Mouse (Mus musculus) neural tube, embryonic 14.5 days (tissue): ENCODE results near the gene Tatdn3. TPM values are rescaled to one million over a fixed set of nuclear protein-coding genes. Genes with fewer than 3 reads are reported as not detected.

ENCODE experiments used
- ATAC-seq: fragments of 200-750 bp; cut with Nextera tagmentation; 2 replicates; pipeline ENCODE4 v1.8.0; 2017; ENCODE audit warnings: low read depth, mild to moderate bottlenecking, moderate TSS enrichment, moderate library complexity
- H3K27ac ChIP-seq: fragments of 300-500 bp; sonication (generic); 2 replicates; pipeline ENCODE4 v1.5.1; 2014; ENCODE audit warnings: low read depth, mild to moderate bottlenecking, control low read depth, low read length, moderate library complexity, mixed read lengths
- H3K27me3 ChIP-seq: fragments of 300-500 bp; sonication (generic); 2 replicates; pipeline ENCODE4 v1.6.1; 2014; ENCODE audit warnings: low read length; ENCODE audit not compliant: control insufficient read depth, insufficient read depth
- H3K36me3 ChIP-seq: fragments of 300-500 bp; sonication (generic); 2 replicates; pipeline ENCODE4 v1.6.1; 2014; ENCODE audit warnings: low read length, mixed read lengths; ENCODE audit not compliant: control insufficient read depth, insufficient read depth
- H3K4me1 ChIP-seq: fragments of 300-500 bp; sonication (generic); 2 replicates; pipeline ENCODE4 v1.6.1; 2014; ENCODE audit warnings: low read length; ENCODE audit not compliant: control insufficient read depth, insufficient read depth
- H3K4me2 ChIP-seq: fragments of 300-500 bp; sonication (generic); 2 replicates; pipeline ENCODE4 v1.6.1; 2014; ENCODE audit warnings: mild to moderate bottlenecking, low read depth, low read length, control low read depth
- H3K4me3 ChIP-seq: fragments of 300-500 bp; sonication (generic); 2 replicates; pipeline ENCODE4 v1.5.1; 2014; ENCODE audit warnings: low read depth, low read length, control low read depth, mixed read lengths
- H3K9ac ChIP-seq: fragments of 300-500 bp; sonication (generic); replicated peaks from 2 replicates; pipeline ENCODE4 v1.6.1; 2014; ENCODE audit warnings: low read depth, mild to moderate bottlenecking, control low read depth, low read length, mixed read lengths
- H3K9me3 ChIP-seq: fragments of 300-500 bp; sonication (generic); 2 replicates; pipeline ENCODE4 v1.6.1; 2016; ENCODE audit warnings: low read length; ENCODE audit not compliant: control insufficient read depth
- WGBS: fragments of 180-500 bp; shearing (Covaris S2); extraction: QIAGEN DNeasy Blood & Tissue Kit; methylation state at CpG from one replicate; pipeline ENCODE4 v1.1.7; 2014; 5-methylcytosine and 5-hydroxymethylcytosine counted together
- polyA plus RNA-seq: library from polyadenylated mRNA; unstranded; fragments of >200 nt; fragmentation: Nextera tagmentation; extraction: Ambion mirVana; gene quantifications from 2 replicates; pipeline ENCODE4 v1.2.1, GENCODE M21; 2014

Tatdn3 gene
- polyA plus RNA-seq, 1 experiment from 2014 or later, result 19.9 TPM

GRCm38 (mm10) chr1:191053555-191053954, 9.2 kb downstream of the Tatdn3 start:
- H3K36me3 ChIP-seq, result no peaks in the 10 kb centered on the region
- no peak overlapping the region for H3K27ac ChIP-seq
- ATAC-seq, result no peak
- H3K4me3 ChIP-seq, result no peak overlapping the region
- H3K4me2 ChIP-seq, result no peak overlapping the region
- WGBS, result 84% methylated on average over 3 of the region's 3 CpGs
- H3K4me1 ChIP-seq, result no peaks in the 10 kb centered on the region
- H3K9ac ChIP-seq, result no peak overlapping the region
- no peaks in the 10 kb centered on the region for H3K9me3 ChIP-seq
- no peaks in the 10 kb centered on the region for H3K27me3 ChIP-seq

GRCm38 (mm10) chr1:191046231-191046824, 16.4 kb downstream of the Tatdn3 start:
- Histone ChIP-seq H3K4me1 (no peaks in the 10 kb centered on the region), H3K27me3 (no peaks in the 10 kb centered on the region), H3K9ac (no peak overlapping the region), H3K4me2 (no peak overlapping the region), H3K36me3 (no peaks in the 10 kb centered on the region), H3K9me3 (no peaks in the 10 kb centered on the region), H3K27ac (no peak overlapping the region), H3K4me3 (no peak overlapping the region)
- ATAC-seq, result no peak
- WGBS, result 66% methylated on average over 7 of the region's 7 CpGs

GRCm38 (mm10) chr1:191045264-191045663, 17.5 kb downstream of the Tatdn3 start:
- Histone ChIP-seq H3K27ac (no peak overlapping the region), H3K36me3 (no peaks in the 10 kb centered on the region), H3K4me3 (no peak overlapping the region), H3K9me3 (no peaks in the 10 kb centered on the region), H3K27me3 (no peaks in the 10 kb centered on the region), H3K4me1 (no peaks in the 10 kb centered on the region), H3K4me2 (no peak overlapping the region), H3K9ac (no peak overlapping the region)
- ATAC-seq, result no peak
- WGBS, result 95% methylated on average over 2 of the region's 2 CpGs

- no peaks in the 10 kb centered on the region for H3K36me3 ChIP-seq
- H3K27ac ChIP-seq, result no peak overlapping the region
- no peaks in the 10 kb centered on the region for H3K4me1 ChIP-seq
- no peak for ATAC-seq
- H3K4me2 ChIP-seq, result no peak overlapping the region
- no peak overlapping the region for H3K9ac ChIP-seq
- no peak overlapping the region for H3K4me3 ChIP-seq
- 84% methylated on average over 3 of the region's 3 CpGs for WGBS
- H3K9me3 ChIP-seq, result no peaks in the 10 kb centered on the region
- no peaks in the 10 kb centered on the region for H3K27me3 ChIP-seq
Observed at GRCm38 (mm10) chr1:191042688-191043087, 20.0 kb downstream of the Tatdn3 start.

- no peaks in the 10 kb centered on the region for H3K27me3 ChIP-seq
Observed at GRCm38 (mm10) chr1:191042106-191042505, 20.6 kb downstream of the Tatdn3 start.

GRCm38 (mm10) chr1:191041352-191041751, 21.4 kb downstream of the Tatdn3 start:
- Histone ChIP-seq H3K4me2 (no peak overlapping the region), H3K4me3 (no peak overlapping the region), H3K27ac (no peak overlapping the region), H3K27me3 (no peaks in the 10 kb centered on the region), H3K36me3 (no peaks in the 10 kb centered on the region), H3K4me1 (no peaks in the 10 kb centered on the region), H3K9me3 (no peaks in the 10 kb centered on the region), H3K9ac (no peak overlapping the region)
- no peak for ATAC-seq

More at GRCm38 (mm10) chr1:191042106-191042505, 20.6 kb downstream of the Tatdn3 start:
- Histone ChIP-seq H3K4me1 (no peaks in the 10 kb centered on the region), H3K36me3 (no peaks in the 10 kb centered on the region), H3K9ac (no peak overlapping the region), H3K4me2 (no peak overlapping the region), H3K9me3 (no peaks in the 10 kb centered on the region), H3K4me3 (no peak overlapping the region), H3K27ac (no peak overlapping the region)
- no peak for ATAC-seq
- 87% methylated on average over 5 of the region's 5 CpGs for WGBS

- H3K27me3 ChIP-seq, result no peaks in the 10 kb centered on the region
- H3K36me3 ChIP-seq, result no peaks in the 10 kb centered on the region
- H3K4me2 ChIP-seq, result no peak overlapping the region
- no peak overlapping the region for H3K4me3 ChIP-seq
- no peak for ATAC-seq
- no peaks in the 10 kb centered on the region for H3K4me1 ChIP-seq
- H3K27ac ChIP-seq, result no peak overlapping the region
- 93% methylated on average over 4 of the region's 4 CpGs for WGBS
- no peaks in the 10 kb centered on the region for H3K9me3 ChIP-seq
- no peak overlapping the region for H3K9ac ChIP-seq
Observed at GRCm38 (mm10) chr1:191037999-191038398, 24.7 kb downstream of the Tatdn3 start.

GRCm38 (mm10) chr1:191036554-191037334, 26.0 kb downstream of the Tatdn3 start, which contains the start of gene Spata45:
Spata45 (plus strand) TSS chr1:191036639.
- H3K9ac ChIP-seq, result no peak within 1 kb of the TSS
- no peaks in the 10 kb centered on the region for H3K36me3 ChIP-seq
- no peaks in the 10 kb centered on the region for H3K4me1 ChIP-seq
- no peak within 1 kb of the TSS for H3K27ac ChIP-seq
- no peak within 1 kb of the TSS for H3K4me3 ChIP-seq
- no peak within 1 kb of the TSS for H3K4me2 ChIP-seq
- ATAC-seq, result no peak
- 82% methylated on average over 6 of the region's 6 CpGs for WGBS
- H3K27me3 ChIP-seq, result no peaks in the 10 kb centered on the region
- no peaks in the 10 kb centered on the region for H3K9me3 ChIP-seq

GRCm38 (mm10) chr1:191035649-191036048, 27.1 kb downstream of the Tatdn3 start:
- H3K9me3 ChIP-seq, result no peaks in the 10 kb centered on the region
- no peak overlapping the region for H3K4me2 ChIP-seq
- no peak overlapping the region for H3K27ac ChIP-seq
- no peak overlapping the region for H3K9ac ChIP-seq
- H3K4me1 ChIP-seq, result no peaks in the 10 kb centered on the region
- 38% methylated on average over 4 of the region's 4 CpGs for WGBS
- ATAC-seq, result no peak
- H3K36me3 ChIP-seq, result no peaks in the 10 kb centered on the region
- H3K4me3 ChIP-seq, result no peak overlapping the region
- no peaks in the 10 kb centered on the region for H3K27me3 ChIP-seq
